Mouse (Mus musculus) Muller cell, postnatal 12 days (primary cell): Measurements from ENCODE around the gene Rxrg.

Source experiments
- DNase-seq: peaks from one replicate; pipeline ENCODE4 v3.0.0-alpha.2; 2015; ENCODE audit errors: inconsistent ontology term

Rxrg gene

GRCm38 (mm10) chr1:167598255-167599081 lies at the start of gene Rxrg:
Rxrg (plus strand) TSS chr1:167598384.
- DNase-seq = peak; percentile 76

GRCm38 (mm10) chr1:167549324-167549723 lies 48.9 kb upstream of the Rxrg start:
- no peak for DNase-seq

- DNase-seq = peak; percentile 52
These were observed 46.6 kb upstream of the Rxrg start for GRCm38 (mm10) chr1:167551601-167552000.

- no peak for DNase-seq
These were observed 44.1 kb upstream of the Rxrg start for GRCm38 (mm10) chr1:167553959-167554526.

GRCm38 (mm10) chr1:167566571-167566970 lies 31.6 kb upstream of the Rxrg start:
- DNase-seq = no peak

GRCm38 (mm10) chr1:167579131-167579530 lies 19.1 kb upstream of the Rxrg start:
- no peak for DNase-seq

- DNase-seq = no peak
These were observed 15.0 kb upstream of the Rxrg start for GRCm38 (mm10) chr1:167583195-167583594.

DNA sequence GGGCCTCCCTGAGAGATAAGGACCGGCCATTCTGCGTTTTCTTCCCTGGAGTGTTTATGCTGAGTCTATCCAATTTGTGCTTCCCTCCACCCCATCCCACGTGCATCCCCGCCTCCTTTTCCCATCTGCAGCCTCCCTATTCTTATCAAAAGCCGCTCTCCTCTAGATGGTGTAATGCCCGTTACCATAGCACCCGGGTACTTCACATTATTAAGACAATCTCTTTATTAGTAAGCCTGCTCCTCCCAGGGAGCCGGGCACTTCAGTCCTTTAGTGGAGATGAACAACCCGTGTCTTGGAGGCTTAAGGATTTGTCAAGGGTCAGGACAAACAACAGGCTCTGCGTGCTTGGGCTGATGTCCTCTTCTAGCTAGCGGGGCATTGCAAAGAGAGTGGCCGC lies 14.3 kb upstream of the Rxrg start:
- DNase-seq = no peak

DNA sequence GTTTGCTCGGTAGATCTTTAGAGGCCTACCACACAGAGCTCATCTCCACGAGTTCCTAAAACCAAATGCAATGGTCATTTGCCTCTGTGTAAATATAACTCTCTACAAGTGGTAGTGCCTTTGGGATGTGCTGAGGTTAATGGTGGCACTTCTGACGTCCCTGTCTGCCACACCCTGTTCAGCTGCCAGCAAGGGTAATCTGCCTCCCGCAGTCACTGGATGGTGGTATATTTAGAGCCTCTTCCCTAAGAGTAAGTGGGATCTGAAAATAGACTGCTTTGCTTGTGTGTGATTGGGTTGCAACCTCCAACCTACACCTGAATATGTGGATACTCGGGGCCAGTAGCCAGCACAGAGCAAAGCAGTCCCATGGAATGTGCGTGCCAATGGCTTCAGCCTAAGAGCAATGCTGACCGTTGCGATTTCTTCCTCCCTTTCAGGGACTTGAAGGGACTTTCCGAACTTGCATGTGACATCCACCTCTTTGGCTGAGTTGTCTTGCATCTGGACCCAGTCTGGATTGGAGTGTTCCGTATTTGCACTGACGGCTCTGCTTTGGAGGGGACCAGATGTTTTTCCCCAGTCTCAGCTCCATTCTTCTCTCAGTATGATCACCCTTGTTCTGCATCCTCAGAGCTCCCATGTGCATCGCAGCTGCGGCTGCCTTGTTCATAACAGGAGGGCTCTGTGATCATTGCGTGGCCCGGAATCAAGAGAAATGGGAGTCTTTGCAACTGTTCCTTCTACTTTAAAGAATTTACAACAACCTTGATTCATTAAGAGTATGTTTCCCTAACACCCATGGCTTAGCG lies 9.2 kb upstream of the Rxrg start:
- DNase-seq = no peak

- DNase-seq = no peak
These were observed 6.0 kb upstream of the Rxrg start for GRCm38 (mm10) chr1:167592175-167592574.

- no peak for DNase-seq
These were observed 1.1 kb downstream of the Rxrg start for GRCm38 (mm10) chr1:167599211-167599735.

- no peak for DNase-seq
These were observed 10.1 kb downstream of the Rxrg start for GRCm38 (mm10) chr1:167608201-167608741.

GRCm38 (mm10) chr1:167617131-167617530 lies 18.9 kb downstream of the Rxrg start:
- DNase-seq = no peak

GRCm38 (mm10) chr1:167617995-167618489 lies 19.9 kb downstream of the Rxrg start:
- peak; percentile 82 for DNase-seq

DNA sequence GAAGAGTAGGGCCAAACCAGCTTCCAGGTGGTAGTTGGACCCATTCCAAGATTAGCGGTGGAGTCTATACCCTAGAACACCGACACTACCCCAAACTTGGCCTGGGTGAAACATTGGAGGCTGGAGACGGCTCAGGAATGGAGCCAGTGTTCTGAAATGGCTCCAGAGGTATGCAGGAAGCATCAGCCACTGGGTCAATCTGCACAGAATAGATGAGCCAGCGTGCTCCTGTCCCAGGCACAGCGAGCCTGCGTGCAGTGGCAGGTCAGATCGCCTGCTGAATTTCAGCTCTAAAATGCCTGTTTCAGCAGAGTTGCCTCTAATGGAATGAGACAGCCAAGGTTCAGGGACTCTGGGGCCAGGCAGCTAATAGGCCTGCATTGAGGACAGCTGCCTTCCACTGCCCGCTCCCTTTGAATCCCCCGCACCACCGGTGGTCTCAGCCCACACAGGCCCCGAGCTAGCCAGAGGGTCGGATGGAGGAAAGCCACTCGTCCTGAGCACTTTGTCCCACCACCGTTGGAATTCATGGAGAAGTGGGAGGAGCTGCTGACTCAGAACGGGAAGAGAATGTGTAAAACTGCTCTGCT lies 22.1 kb downstream of the Rxrg start:
- peak; percentile 69 for DNase-seq

DNA sequence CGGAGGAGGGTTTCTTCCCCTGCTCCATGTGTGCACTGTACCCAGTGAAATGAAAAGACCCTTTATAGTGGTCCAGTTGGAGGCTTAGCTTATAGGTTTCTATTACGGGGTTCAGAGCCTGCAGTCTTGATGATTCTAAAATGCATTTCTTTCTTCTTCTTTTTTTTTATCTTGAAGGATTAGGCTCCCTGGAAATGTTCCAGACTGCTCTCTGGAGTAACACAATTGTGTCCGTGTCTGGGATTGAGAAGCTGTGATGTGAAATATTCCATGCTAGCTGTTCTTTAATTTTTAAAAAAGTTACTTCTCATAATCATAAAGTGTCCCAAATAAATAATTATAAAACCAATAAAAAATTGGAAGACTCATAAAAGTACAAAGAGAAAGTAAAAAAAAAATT lies 26.9 kb downstream of the Rxrg start:
- DNase-seq = no peak

- no peak for DNase-seq
These were observed 33.6 kb downstream of the Rxrg start for GRCm38 (mm10) chr1:167631765-167632164.

DNA sequence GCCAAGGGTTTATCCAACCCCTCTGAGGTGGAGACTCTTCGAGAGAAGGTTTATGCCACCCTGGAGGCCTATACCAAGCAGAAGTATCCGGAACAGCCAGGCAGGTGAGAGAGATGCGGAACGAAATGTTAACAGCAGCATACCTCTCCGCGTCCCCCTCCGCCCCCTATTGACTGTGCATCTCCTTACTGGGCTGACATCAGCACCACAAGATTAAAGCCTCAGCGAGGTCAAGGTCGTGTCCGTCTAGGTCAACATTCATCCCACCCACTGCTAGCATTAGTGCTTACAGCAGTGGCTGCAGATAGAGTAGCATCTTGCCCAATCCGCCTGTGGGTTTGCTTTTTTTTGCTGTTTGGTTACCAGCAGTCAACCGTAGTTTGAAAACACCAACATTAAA lies 37.5 kb downstream of the Rxrg start:
- no peak for DNase-seq

GRCm38 (mm10) chr1:167636948-167637347 lies 38.8 kb downstream of the Rxrg start:
- DNase-seq = peak; percentile 52

GRCm38 (mm10) chr1:167638053-167638452 lies 39.9 kb downstream of the Rxrg start:
- no peak for DNase-seq

- DNase-seq = no peak
These were observed 40.7 kb downstream of the Rxrg start for GRCm38 (mm10) chr1:167638901-167639300.
